Mouse (Mus musculus) heart, postnatal 14 days (tissue): ENCODE data around the gene Psmd13. TPM values are rescaled to one million over a fixed set of nuclear protein-coding genes. Genes with fewer than 3 reads are reported as not detected.

Experiments used
- DNase-seq, 2 experiments: peaks; one replicate each; pipeline ENCODE4 v3.0.0; 2021 to 2022
- intact Hi-C: fragments of 180-260 bp; cut with DNase I; formaldehyde crosslinking; loops from one replicate; pipeline ENCODE4 v1.15.1; 2025
- long read RNA-seq, 2 experiments: library from polyadenylated mRNA; stranded (forward); transcript quantifications; one replicate each; pipeline ENCODE4 v2.0.0; 2021
- total RNA-seq, 2 experiments: library from RNA; stranded (reverse); gene quantifications; 2 replicates each; pipeline ENCODE4 v1.2.3; 2021

The Psmd13 gene
- total RNA-seq, result 10 to 100 TPM; 92.6 to 92.8 TPM
- long read RNA-seq, experiment 1, transcript Psmd13-201 (13 exons, 1,989 nt), result major isoform, 142 of 148 reads
- long read RNA-seq, experiment 1, partial matches to known transcripts, result 2 of 148 reads
- long read RNA-seq, experiment 1, other reads (novel, unspliced or antisense), result 4 of 148 reads
- long read RNA-seq, experiment 2, transcript Psmd13-201 (13 exons, 1,989 nt), result major isoform, 119 of 128 reads
- long read RNA-seq, experiment 2, partial matches to known transcripts, result 6 of 128 reads
- long read RNA-seq, experiment 2, other reads (novel, unspliced or antisense), result 2 of 128 reads

DNA sequence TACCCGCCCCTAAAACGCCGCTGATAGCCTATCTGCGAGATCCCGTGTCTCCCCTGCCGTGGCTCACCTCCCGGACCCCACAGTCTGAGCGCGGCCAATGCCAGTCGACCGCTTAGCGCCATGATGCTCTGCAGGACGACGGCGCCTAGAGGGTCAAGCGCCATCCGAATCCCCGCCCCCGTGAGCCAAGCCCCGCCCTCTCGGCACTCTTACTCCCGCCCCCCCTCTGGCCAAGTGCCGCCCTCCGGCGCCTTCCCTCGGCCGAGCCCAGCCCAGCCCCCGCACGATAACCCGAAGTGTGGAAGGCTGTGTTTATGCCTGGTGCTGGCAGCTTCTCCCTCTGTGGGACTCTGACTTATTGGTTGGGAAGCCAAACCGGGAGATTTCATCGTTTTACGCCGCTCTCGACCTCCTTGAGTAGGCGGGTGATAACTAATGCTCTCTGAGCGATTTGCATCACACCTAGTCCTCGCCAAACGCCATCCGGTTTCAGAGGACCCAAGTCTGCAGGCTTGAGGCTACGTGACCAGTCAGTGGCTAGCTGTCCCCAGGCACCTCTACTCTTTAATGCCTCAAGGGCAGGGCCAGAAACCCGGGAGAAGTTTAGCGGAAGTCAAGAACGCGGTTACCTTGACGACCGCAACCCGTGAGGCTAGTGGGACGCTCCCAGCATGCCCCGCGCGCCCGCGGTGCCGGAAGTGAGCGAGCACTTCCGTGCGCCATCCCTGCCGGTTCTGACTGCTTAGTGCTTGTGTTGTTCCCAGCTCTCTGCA lies at the start of gene Psmd13, which contains the start of gene Sirt3:
Gene Psmd13, plus strand, starts transcription at position 273 of the 773 bp plus-strand sequence.
Gene Sirt3, minus strand, starts transcription at position 614 of the 773 bp plus-strand sequence.
- DNase-seq, result peak; percentile 95 to 96
- intact Hi-C loops, result loop anchor here (1.0 to 5.0 kb wide), 3 partner anchors 19 to 35 kb away; partner anchors contain the start of genes Bet1l, Cox8b, Odf3 and Scgb1c1

DNA sequence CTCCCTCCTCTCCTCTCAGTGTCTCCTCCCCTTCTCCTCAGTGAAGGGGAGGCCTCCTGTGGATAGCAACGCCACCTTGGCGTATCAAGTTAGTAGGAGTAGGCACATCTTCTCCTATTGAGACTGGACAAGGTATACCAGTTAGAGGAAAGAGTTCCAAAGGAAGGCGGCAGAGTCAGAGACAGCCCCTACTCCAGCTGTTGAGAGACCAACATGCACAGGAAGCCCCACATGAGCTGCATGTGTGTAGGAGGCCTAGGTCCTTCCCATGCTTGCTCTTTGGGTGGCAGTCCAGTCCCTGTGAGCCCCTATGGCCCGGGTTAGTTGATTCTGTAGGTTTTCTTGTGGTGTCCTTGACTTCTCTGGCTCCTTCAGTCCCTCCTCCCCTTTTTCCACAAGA lies 48.4 kb upstream of the Psmd13 start:
- intact Hi-C loops, result no loop called here
- no peak for DNase-seq

DNA sequence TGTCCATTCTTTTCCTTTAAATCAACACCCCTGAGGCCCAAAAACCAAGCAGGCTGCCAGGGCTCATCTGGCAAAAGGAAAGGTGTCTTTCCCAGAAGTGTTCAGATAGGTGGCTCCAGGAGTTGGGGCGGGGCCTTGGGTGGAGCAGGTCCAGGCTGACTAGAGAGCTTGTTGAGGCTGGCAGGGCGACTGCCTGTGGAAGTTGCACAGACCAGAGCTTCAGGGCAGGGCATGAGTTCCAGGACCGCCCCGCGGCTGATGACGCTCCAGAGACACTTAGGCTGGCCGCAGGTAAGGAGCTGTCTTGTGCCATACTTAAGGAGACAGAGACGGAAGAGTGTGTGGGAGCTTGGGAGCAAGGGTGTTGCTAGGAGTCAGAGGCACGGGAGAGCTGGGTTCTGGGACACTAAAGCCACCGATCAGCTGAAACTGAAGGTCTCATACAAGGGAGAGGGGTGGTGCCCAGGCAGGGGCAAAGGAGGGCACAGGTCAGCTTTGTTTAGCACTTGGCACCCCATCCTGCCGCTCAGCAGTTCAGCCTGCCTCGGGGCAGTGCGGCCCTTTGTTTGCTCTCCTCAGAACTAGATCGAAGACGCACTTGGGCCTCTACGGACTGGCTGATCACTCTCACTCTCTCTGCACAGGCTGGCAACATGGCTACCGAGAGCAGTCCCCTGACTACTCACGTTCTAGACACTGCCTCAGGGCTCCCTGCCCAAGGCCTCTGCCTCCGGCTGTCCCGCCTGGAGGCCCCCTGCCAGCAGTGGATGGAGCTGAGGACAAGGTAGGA lies 46.6 kb upstream of the Psmd13 start, which contains the start of gene Urah:
Gene Urah, plus strand, starts transcription at position 51 of the 790 bp plus-strand sequence.
- DNase-seq, result no peak
- intact Hi-C loops, result no loop called here

DNA sequence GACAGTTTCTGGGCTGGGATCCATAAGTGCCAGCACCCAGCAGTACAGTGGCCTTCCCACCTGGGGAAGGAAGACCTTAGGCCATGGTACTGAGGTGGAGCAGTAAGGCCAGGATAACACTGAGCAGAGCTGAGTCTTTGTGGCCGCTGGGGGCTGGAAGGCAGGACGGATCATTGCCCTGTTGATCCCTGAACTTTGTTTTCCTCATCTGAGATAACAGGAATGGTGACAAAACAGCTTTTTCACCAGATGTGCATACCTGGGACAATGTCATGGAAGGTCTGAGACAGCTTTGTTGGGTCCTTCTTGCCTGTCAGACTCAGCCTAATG lies 46.0 kb upstream of the Psmd13 start:
- intact Hi-C loops, result no loop called here
- DNase-seq, result no peak

DNA sequence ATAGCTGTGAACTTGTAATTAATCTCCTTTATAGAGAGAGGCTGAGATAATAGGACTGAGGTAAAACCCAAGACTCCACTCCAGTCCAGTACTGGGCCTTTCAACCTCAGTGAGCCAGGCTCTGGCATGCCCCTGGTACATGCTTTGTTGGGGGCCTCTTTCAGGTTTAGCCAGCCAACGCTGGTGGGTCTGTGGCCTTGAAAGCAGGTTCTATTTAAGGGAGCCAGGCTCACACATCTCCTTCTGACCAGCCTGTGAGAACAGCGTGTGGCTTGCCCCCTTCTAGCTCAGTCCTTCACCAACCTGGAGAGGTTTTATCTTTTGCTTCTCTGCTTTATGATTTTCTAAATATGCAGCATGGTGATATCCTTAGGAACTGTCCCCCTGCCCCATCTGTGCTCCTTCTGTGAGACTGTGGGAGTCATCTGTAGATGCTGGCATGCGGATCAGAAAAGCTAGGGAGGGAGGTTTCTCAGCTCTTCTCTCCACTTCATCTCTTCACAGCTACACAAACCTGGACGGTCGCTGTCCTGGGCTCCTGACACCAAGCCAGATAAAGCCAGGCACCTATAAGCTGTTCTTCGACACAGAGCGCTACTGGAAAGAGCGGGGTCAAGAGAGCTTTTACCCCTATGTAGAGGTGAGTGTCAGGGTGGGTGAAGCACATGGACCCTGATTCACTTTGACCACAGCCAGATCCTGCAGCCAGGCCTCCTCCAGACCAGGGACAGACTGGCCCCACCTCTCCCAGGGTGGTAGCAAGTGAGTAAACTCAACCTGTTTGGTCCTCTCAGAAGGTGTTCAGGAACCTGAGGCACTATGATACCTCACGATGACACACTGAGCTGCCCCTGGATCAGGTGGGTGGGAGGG lies 45.3 kb upstream of the Psmd13 start:
- no peak for DNase-seq
- intact Hi-C loops, result no loop called here

DNA sequence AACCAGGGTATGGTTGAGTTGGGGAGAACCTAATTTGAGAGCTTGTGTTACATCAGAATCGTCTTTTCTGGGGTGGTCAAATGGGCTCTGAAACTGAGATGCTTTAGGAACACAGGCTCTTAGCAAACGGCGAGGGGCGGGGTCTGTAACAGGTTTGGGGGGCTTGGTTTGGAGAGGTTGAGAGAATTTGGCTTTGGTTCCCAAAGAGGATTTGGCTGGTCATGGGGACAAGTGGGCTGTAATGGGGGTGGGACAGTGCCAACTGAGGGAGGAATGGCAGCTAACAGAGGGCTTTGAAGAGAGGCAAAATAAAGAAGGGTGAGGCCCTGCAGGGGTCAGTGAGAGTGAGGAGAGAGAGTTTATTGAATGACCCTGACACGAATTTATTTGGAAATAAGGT lies 42.2 kb upstream of the Psmd13 start:
- DNase-seq, result no peak
- intact Hi-C loops, result no loop called here

DNA sequence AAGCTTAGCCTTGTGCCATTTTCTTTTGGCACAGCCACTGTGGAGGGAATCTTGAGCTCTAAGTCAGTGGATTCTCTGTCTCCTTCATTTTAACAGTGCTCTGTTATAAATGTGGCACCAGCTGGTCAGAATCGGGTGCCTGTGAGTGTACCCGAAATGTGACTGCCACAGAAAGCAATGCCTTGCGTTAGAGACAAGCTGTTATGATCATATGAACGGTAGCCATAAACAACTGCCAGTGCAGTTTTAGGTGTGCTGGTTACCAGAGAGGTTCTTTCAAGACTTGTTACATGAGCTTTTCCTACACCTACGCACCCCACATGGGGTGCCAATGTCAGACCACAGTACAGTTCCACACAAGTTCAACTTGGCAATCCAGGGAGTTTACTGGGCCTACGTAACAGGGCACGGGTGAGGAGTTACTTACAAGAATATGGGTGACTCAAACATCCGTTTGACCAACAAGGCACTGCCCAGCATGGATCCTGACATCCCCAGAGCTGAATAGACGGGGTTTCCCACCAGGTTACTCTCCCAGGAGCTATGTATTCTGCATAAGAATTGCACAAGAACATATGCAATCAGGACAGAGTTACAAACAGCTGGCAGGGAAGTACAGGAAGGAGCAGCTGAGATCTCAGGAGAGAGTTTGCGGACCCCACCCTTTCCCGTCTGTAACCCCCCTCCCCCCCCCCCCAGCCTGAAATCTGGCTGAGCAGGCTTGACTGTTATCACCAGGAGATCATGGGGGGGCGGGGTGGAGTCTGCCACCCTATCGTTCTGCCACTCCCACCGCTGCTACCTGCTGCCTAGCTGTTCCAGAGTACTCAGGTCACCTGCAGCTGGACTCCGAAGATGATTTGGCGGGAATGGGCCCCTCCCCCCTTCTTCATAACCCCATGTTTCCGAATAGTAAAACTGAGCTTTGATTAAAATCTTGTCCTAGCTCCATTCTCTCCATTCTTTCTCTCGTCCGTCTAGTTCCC lies 40.7 kb upstream of the Psmd13 start:
- intact Hi-C loops, result loop anchor here (10.0 kb wide), 1 partner anchor 524 kb away; no protein-coding TSS in a partner anchor
- DNase-seq, result no peak

DNA sequence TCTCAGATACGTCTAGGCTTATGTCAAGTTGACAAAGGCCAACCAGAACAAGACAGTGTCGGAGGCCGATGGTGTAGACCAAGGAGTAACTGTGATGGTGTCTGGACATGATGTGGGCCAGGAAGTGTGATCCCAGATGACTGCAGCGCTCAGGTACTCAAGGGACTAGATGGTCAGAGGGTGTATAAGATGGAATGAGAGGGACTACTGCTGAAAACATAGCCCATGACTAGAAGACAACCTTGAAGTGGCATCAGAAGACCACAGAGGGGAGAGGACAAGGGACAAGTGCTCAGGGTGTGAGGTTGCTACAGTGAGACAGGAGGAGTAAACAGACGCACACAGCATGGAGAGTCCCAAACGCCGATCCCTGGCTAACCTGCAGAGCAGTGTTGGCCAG lies 38.0 kb upstream of the Psmd13 start:
- intact Hi-C loops, result loop anchor here (10.0 kb wide), 1 partner anchor 521 kb away; no protein-coding TSS in a partner anchor
- DNase-seq, result no peak

DNA sequence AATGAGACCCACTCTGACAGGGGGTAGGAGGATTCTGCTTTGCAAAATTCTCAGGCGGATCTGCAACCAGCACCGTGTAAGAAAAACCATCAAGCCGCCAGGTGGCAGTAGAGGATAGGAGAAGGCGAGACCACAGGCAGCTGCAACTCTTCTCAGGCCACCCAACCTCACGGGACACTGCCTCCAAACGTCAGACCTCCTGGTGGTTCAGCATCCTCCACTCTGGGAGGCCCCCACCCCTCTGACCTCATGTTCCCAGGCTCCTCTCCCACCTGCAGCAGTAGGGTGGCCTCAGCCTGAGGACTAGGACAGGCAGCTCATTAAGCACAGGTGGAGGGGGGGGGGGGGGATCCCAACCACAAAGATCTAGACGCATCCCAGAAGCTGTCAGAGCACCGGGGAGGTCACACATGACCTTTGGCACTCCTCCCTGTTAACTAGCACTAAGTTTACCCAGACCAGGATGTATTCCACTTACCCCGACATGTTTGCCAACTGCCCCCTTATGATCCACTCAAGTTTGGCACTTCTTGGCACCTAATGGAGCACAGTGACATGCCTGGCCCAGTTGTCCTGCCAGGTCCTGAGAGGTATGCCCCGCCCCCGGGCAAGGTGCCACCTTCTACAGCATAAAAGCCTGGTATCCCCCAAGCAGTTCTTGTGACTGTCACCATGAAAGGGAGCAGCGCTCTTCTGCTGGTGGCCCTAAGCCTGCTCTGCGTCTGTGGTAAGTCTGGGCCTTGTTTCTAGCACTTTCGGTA lies 36.7 kb upstream of the Psmd13 start, which contains the start of gene Scgb1c1:
Gene Scgb1c1, plus strand, starts transcription at position 643 of the 761 bp plus-strand sequence.
- peak; percentile 91 to 97 for DNase-seq
- intact Hi-C loops, result loop anchor here (1.0 to 10.0 kb wide), 5 partner anchors 37 to 520 kb away; partner anchors contain the start of genes Psmd13 and Sirt3

DNA sequence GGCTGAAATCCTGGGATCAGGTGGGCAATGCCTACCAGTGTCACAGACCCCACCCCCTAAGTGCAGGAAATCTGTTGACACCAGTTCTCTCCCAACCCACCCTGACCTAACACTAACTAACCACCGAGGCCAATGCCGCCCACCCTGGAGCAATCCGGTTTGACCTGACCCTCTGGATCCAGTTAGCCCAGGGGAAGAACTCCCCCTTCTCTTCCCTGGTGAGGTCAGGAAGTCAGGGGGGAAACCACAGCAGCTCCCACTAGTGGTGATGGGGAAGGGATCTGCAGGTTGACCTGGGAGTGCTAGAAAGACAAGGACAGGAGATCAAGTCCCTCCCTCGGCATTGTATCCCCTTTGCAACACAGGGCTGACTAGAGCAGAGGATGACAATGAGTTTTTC lies 36.1 kb upstream of the Psmd13 start:
- DNase-seq, result no peak
- intact Hi-C loops, result loop anchor here (1.0 to 10.0 kb wide), 5 partner anchors 37 to 519 kb away; partner anchors contain the start of genes Psmd13 and Sirt3

DNA sequence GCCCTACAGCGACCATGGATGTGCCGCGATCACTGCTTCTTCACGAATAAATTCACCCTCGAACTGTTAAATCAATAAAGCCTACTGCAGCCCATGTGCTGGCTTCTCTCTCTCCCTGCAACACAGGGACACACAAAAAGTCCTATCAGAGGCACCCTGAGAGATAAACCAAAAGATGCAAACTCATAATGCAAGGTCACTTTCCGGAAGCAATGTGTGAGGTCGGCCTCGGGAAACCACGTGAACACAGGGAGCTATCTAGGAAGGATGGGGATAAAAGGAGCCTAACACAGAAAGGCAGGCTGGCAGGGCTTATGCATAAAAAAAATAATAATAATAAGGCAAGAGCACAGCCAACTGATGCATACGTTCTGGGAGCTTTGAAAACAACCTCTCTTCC lies 35.1 kb upstream of the Psmd13 start:
- DNase-seq, result no peak
- intact Hi-C loops, result loop anchor here (5.0 to 10.0 kb wide), 3 partner anchors 36 to 518 kb away; partner anchors contain the start of genes Psmd13 and Sirt3

DNA sequence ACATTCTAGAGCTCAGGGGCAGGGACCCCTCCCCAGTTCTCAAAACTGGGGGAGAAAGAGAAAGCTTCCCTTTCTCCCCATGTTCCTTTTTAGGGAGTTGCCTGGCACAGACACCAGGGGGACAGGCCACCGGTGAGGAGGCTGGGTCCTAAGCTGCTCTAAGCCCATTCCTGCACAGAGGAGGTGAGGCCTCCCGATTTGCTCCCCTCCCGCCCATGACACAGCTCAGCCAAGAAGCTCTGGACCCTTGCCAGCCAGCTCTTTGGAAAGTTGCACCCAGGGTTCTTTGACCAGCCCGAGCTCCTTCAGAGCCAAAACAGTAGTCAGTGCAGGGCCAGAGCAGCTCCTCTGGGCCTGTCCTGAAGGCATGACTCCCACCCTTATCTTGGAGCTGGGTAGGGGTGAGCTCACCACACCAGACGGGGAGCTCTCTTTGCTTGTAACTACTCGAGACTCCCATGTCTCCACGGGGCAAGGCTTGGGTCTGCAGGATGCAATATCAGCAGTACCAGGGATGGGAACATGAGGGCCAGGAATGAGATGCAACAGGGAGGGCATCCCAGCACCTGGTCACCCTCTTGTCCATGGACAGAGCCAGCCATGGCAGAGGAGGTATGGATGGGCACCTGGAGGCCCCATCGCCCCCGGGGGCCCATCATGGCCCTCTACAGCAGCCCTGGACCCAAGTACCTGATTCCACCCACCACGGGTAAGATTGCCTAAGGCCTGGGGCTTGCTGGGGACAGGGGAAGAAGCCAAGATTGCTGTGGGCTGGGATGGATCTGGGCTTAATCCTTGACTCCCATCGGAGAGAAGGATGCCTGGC lies 33.8 kb upstream of the Psmd13 start, which contains the start of gene Odf3:
Gene Odf3, plus strand, starts transcription at position 51 of the 826 bp plus-strand sequence.
- DNase-seq, result peak in 1 of 2 experiments; percentile 40
- intact Hi-C loops, result loop anchor here (5.0 to 10.0 kb wide), 3 partner anchors 34 to 517 kb away; partner anchors contain the start of genes Psmd13 and Sirt3

DNA sequence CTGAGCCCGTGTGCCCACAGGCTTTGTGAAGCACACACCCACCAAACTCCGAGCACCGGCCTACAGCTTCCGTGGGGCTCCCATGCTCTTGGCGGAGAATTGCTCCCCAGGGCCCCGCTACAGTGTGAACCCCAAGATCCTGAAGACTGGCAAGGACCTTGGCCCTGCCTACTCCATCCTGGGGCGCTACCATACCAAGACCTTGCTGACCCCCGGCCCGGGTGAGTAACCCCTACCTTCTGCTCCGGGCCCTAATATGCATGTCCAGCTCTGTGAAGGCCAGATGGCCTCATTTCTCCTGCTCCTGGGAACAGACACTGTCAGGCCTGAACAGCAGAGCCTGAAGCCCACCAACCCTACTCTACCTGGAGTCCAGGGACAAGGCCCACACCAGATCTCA lies 33.2 kb upstream of the Psmd13 start:
- DNase-seq, result no peak
- intact Hi-C loops, result loop anchor here (5.0 to 10.0 kb wide), 3 partner anchors 34 to 516 kb away; partner anchors contain the start of genes Psmd13 and Sirt3

DNA sequence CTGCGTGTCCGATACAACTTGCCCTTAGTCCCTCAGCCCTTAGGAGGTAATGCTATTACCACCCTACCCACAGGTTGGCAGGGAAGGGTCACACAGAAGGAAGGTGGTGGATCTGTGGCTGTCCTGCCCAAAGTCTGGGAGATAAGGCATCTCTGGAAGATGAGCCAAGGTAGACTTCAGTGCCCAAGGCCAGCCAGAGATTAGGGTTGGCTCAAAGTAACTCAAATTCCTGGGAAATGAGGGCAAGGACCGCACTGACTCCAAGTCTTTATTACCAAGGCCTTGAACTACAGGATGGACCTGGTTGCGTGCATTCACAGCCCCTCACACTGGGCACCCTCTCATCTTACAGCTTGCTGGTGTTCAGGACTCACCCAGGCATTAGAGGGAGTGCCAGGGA lies 29.9 kb upstream of the Psmd13 start:
- intact Hi-C loops, result no loop called here
- no peak for DNase-seq

DNA sequence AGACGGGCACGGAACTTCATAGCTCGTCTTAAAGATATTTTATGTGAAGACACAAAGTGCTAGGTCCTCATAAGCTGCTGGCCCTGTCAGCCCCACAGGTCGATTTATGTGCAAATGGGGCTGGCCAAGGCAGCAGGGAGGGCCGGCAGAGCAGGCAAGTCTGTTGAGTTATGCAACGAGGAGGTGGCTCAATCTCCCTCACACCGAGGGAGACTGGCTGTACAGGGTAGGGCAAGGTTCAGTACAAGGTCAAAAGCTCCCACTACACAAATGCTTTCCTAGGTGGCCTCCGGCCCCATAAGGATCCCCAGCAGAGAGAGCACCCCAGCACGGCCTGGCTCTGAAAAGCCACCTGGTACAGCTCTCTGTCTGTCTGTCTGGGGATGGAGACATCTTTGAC lies 28.4 kb upstream of the Psmd13 start:
- intact Hi-C loops, result no loop called here
- DNase-seq, result no peak

DNA sequence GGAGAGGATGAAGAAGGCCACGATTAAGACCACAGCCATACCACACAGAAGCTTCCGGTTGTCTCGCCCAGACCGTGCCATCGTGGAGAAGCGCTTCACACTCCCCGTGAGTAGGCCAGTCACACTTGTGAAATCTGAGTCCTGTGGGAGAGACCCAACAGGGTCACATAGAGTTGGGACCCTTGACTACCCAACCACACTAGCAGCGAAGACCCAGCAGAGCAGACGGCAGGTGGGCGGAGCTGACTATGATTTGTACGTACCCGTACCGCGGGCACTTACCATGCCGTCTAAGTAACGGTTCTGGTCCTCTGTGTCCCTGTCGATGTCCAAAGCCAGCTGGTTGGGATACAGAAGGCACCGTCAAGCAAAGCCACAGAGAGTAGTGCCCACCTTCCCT lies 27.3 kb upstream of the Psmd13 start:
- DNase-seq, result no peak
- intact Hi-C loops, result no loop called here
